Mouse (Mus musculus) subcutaneous adipose tissue, adult 2 months (tissue): ENCODE results near the gene Rnf183. TPM values are rescaled to one million over a fixed set of nuclear protein-coding genes. Genes with fewer than 3 reads are reported as not detected.

Source experiments
- polyA plus RNA-seq: library from polyadenylated mRNA; depleted of rRNA; stranded (reverse); fragments of >200 nt; gene quantifications from 2 replicates; pipeline ENCODE4 v1.2.3, GENCODE M21; 2012; ENCODE audit warnings: low replicate concordance; rRNA removed

Gene Rnf183
- polyA plus RNA-seq, result 0.33 and 4.0 TPM in 2 replicates

DNA sequence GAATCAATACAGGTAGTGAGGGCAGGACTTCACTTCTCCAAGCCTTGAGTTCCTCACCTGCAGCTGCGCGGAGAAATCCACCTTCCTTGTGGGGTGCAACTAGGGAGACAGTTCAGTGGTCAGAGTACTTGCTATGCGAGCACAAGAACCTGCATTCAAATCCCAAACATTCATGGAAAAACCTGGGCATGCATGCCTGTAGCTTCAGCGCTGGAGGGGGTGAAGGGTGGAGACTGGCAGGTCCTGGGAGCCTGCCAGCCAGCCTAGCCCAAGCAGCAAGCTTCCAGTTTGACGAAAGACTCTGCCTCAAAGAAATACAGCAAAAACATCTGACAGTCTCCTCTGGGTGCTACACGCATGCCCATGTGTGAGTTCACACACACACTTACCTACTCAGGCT lies at the start of gene Rnf183:
Gene Rnf183, minus strand, starts transcription at position 172 of the 400 bp plus-strand sequence.

GRCm38 (mm10) chr4:62479937-62480708 lies 45.1 kb upstream of the Rnf183 start, which contains the start of gene Bspry:
Gene Bspry (plus strand): TSS chr4:62480053.

DNA sequence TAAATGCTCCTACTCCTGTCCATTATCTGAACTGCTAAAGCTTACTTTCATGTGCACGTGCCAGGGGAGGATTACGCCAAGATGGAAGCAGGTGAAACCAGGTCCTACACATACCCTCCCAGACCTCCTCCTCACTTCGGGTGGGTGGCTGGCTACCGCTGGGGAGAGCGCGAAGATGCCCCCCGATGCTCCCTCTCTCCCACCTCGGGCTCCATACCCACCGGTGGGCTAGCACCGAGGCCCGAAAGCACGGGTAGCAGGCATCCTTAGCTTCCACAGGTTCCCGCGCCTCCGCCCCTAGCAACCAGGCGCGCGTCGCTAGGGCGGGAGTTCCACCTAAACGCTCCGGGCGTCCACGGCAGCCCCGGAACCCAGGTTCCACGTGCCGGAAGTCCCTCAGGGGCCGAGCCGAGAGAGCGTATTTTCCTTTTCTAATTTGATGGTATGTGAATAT lies 35.6 kb upstream of the Rnf183 start, which contains the start of gene Wdr31:
Gene Wdr31, minus strand, starts transcription at position 299 of the 454 bp plus-strand sequence.

DNA sequence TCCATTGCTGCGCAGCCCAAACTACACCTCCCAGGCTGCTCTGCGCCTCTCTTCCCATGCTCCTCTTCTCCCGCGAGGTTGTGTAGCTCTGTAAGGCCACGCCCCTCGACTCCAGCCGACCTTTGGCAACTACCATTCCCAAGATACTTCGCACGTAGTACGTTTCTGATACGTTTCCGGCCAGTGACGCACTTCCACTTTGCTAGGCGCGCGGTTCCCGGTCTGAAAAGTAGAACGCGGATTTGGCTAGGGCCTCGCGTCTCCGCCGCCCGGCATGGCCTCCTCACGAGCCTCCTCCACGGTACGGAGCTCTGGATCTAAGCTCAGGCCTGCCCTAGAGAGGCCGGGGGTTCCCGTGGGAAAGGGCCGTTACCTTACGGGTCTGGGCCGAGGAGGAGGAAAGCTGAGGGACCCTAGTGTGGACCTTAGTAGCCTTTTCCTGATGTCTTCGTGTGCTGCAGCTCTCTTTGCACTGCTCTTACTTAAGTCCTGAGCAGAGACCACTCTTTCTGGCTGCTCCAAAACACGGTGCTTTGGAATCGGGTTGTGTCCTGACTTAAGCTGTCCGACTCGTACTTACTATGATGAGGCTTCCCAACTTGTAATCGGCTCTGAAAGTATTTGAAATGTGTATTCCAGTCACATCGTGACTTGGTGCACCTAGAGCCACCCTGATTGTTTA lies 26.3 kb downstream of the Rnf183 start, which contains the start of the genes Cdc26 and Prpf4:
Gene Cdc26, minus strand, starts transcription at position 42 of the 682 bp plus-strand sequence.
Gene Prpf4, plus strand, starts transcription at position 197 of the 682 bp plus-strand sequence.

Other genes starting within 250 kb of the Rnf183 start
- gene Zfp37, start 204.2 kb downstream of the Rnf183 start, polyA plus RNA-seq, result 0.37 and 1.2 TPM in 2 replicates
- gene Slc31a2, start 172.7 kb downstream of the Rnf183 start, polyA plus RNA-seq, result 31.4 and 41.4 TPM in 2 replicates
- gene Fkbp15, start 74.7 kb downstream of the Rnf183 start, polyA plus RNA-seq, result 31.5 and 38.2 TPM in 2 replicates
- 26.8 and 31.4 TPM in 2 replicates for gene Slc31a1, start 74.5 kb downstream of the Rnf183 start, polyA plus RNA-seq
- gene Cdc26, start 26.6 kb downstream of the Rnf183 start, polyA plus RNA-seq, result 31.6 and 47.6 TPM in 2 replicates
- 9.7 and 17.8 TPM in 2 replicates for gene Prpf4, start 26.5 kb downstream of the Rnf183 start, polyA plus RNA-seq
- 0.49 and 4.7 TPM in 2 replicates for gene Wdr31, start 35.6 kb upstream of the Rnf183 start, polyA plus RNA-seq
- gene Bspry, start 44.8 kb upstream of the Rnf183 start, polyA plus RNA-seq, result 0.34 and 45.2 TPM in 2 replicates
- gene Hdhd3, start 68.2 kb upstream of the Rnf183 start, polyA plus RNA-seq, result 11.7 and 28.9 TPM in 2 replicates
- gene Alad, start 84.7 kb upstream of the Rnf183 start, polyA plus RNA-seq, result 116 and 202 TPM in 2 replicates
- 22.1 and 23.5 TPM in 2 replicates for gene Pole3, start 89.8 kb upstream of the Rnf183 start, polyA plus RNA-seq
- gene 4933430I17Rik, start 90.1 kb upstream of the Rnf183 start, polyA plus RNA-seq, result 0.06 and 0.14 TPM in 2 replicates
- 89.0 and 120 TPM in 2 replicates for gene Rgs3, start 124.6 kb upstream of the Rnf183 start, polyA plus RNA-seq